Mouse (Mus musculus): ENCODE measurements around the gene Taf1d. TPM values are rescaled to one million over a fixed set of nuclear protein-coding genes. Genes with fewer than 3 reads are reported as not detected.

The Taf1d gene
- total RNA-seq, 4 experiments from 2014 or later: 20.3 to 33.5 (median 26.0) TPM

Small RNAs within 50 kb of the gene (microRNA-seq; reads per million reads assigned to microRNA genes)
- not detected for gene Gm49349
- gene mmu-mir-7650: not detected

Other genes with a start within 250 kb of the Taf1d start
- gene Hephl1, start 194.1 kb upstream of the Taf1d start, total RNA-seq (2022): under 1 TPM; 0.16 to 0.29 (median 0.22) TPM
- under 1 TPM in 2 of 4 experiments, not detected in 2; 0.14 to 0.41 TPM for gene Vstm5, start 67.2 kb upstream of the Taf1d start, total RNA-seq (2022)
- gene Med17, start 26.3 kb upstream of the Taf1d start, total RNA-seq (2022): 10 to 100 TPM; 14.0 to 17.9 (median 16.1) TPM
- 1 to 10 TPM; 5.0 to 7.2 (median 5.7) TPM for gene 4931406C07Rik, start 234 bp downstream of the Taf1d start, total RNA-seq (2022)
- 1 to 10 TPM; 4.3 to 5.5 (median 5.3) TPM for gene Cep295, start 51.6 kb downstream of the Taf1d start, total RNA-seq (2022)
- 10 to 100 TPM; 22.7 to 33.0 (median 28.0) TPM for gene Smco4, start 187.2 kb downstream of the Taf1d start, total RNA-seq (2022)